Mouse (Mus musculus) lung, adult 2 months (tissue): ENCODE measurements at regions not wholly inside any gene's neighbourhood (a gene's known extent, or its start where the extent isn't known, plus 50 kb on each side); places are given as distances from the start of the nearest gene placed in this dataset.

ENCODE experiments used
- DNase-seq: peaks from one replicate; pipeline ENCODE4 v3.0.0; 2022
- H3K4me1 ChIP-seq: fragments of 200-500 bp; 2 replicates; pipeline ENCODE4 v1.6.1; 2011; ENCODE audit warnings: low read length; ENCODE audit not compliant: control insufficient read depth, insufficient read depth
- H3K4me3 ChIP-seq: fragments of 200-500 bp; replicated peaks from 2 replicates; pipeline ENCODE3; 2011; ENCODE audit warnings: low read depth, mild to moderate bottlenecking, control low read depth, low read length; ENCODE audit errors: extremely low read depth
- CTCF ChIP-seq: fragments of 200-500 bp; IDR thresholded peaks from 2 replicates; pipeline ENCODE4 v1.5.1; 2011; ENCODE audit warnings: mild to moderate bottlenecking, low read length, control low read depth; ENCODE audit not compliant: insufficient read depth
- POLR2A ChIP-seq: fragments of 200-500 bp; IDR thresholded peaks from 2 replicates; pipeline ENCODE4 v1.6.1; 2011; ENCODE audit warnings: low read depth, mild to moderate bottlenecking, control low read depth, low read length, borderline replicate concordance; ENCODE audit errors: extremely low read depth
- WGBS: fragments of 180-500 bp; shearing (Covaris S2); methylation state at CpG from one replicate; pipeline ENCODE4 v1.1.7; 2018; 5-methylcytosine and 5-hydroxymethylcytosine counted together

GRCm38 (mm10) chr3:58071574-58071973 lies 223.7 kb upstream of the Pfn2 start:
- Histone ChIP-seq H3K4me1 (no peaks in the 10 kb centered on the region), H3K4me3 (no peak overlapping the region)
- no peak for TF ChIP-seq POLR2A
- DNase-seq, result no peak
- 45% methylated on average over 3 of the region's 3 CpGs for WGBS

GRCm38 (mm10) chr3:58072230-58072839 lies 224.5 kb upstream of the Pfn2 start:
- Histone ChIP-seq H3K4me1 (no peaks in the 10 kb centered on the region), H3K4me3 (no peak overlapping the region)
- TF ChIP-seq POLR2A, result no peak
- no peak for TF ChIP-seq CTCF
- DNase-seq, result no peak
- WGBS, result 81% methylated on average over 5 of the region's 5 CpGs

DNA sequence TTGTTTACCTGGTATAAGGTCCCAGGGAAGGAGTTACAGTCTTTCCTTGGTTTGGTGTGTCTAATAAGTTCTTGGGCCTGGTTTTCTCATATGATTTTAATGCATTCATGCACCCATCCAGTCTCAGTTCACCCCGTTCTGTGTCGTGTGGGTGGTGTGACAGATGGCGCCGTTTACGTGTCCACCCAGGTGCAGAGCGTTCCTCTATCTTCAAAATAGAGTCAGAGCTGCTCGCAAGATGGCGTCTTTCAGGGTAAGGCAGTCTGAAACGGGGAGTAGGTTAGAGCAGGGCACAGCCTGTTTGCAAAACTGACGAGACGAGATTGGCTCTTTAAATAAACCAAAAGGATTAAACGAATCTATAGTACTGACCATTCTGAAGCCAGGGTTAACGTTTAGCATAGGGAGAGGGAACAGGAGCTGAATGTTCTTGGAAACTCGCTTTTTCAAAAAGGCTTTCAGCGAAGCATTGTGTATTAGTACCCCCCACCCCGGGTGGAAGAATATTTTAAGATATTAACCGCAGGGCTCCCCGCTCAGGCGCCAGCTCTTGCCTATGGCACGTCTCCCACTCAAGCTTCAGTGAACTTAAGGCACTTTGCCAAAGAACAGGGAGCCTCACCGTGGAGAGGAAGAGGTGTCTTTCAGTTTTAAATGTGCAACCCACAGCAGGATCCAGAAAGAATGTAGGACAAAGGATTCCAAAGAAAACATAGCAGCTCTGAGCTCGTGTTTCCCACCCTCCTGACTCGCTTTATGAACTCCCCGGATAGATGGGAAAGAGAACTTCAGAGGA lies 241.7 kb upstream of the Pfn2 start:
- TF ChIP-seq POLR2A (no peak), CTCF (no peak)
- Histone ChIP-seq H3K4me3 (no peak overlapping the region), H3K4me1 (no peaks in the 10 kb centered on the region)
- 78% methylated on average over 24 of the region's 24 CpGs for WGBS
- no peak for DNase-seq

DNA sequence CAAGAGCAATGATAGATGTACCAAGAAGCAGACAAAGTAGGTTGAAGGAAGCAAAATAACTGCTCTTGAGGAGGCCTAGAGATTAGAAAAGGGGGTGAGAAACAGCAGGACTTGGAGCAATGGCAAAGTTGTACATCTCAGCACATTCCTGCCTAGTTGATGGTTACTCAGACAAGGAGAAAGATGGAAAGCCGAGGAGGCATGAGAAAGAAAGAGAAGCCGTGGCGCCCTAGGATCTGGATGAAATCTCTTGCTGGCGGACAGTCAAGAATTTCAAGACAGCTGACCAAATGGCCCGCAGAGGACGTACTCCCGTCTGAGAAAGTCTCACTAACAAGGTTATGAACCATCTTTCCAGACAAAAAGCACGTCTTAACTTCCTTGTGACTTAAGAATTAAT lies 242.5 kb upstream of the Pfn2 start:
- Histone ChIP-seq H3K4me1 (no peaks in the 10 kb centered on the region), H3K4me3 (no peak overlapping the region)
- no peak for DNase-seq
- TF ChIP-seq CTCF, result no peak
- TF ChIP-seq POLR2A, result no peak
- WGBS, result 75% methylated on average over 8 of the region's 8 CpGs

- DNase-seq, result no peak
- no peaks in the 10 kb centered on the region for H3K4me1 ChIP-seq
- TF ChIP-seq CTCF (no peak), POLR2A (no peak)
- WGBS, result 72% methylated on average over 6 of the region's 6 CpGs
- no peak overlapping the region for H3K4me3 ChIP-seq
These were observed 243.7 kb upstream of the Pfn2 start for GRCm38 (mm10) chr3:58091466-58092176.

DNA sequence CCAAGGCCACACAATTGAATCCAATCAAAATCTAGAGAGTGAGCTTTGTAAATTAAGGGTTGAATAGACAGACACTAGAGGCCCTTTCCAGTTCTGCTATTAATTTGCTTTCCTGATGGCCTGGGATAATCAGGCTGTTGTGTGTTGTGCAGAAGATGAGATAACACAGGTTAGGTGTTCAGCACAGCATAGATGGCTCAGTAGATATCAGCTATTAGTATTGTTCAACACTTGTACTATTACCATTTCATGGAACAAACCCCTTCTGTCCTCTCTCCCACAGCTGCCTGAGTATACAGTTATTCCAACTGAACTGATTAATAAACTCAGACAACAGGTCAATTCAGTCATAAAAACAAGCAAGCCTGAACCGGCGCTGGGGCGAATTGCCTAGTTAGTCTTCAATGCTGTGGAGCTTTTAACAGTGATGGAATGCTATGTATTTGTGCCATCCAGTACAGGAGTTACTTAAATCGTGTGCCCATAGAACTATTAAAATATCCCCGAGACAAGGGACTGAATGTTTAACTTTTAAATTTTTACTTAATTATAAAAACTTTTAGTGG lies 263.1 kb upstream of the Pfn2 start:
- Histone ChIP-seq H3K4me1 (no peaks in the 10 kb centered on the region), H3K4me3 (no peak overlapping the region)
- WGBS, result 90% methylated on average over 5 of the region's 5 CpGs
- DNase-seq, result no peak
- no peak for TF ChIP-seq POLR2A
- TF ChIP-seq CTCF, result no peak

GRCm38 (mm10) chr3:58112431-58112856 lies 264.6 kb upstream of the Pfn2 start:
- 49% methylated on average over 7 of the region's 7 CpGs for WGBS
- DNase-seq, result no peak
- H3K4me3 ChIP-seq, result no peak overlapping the region
- no peak for TF ChIP-seq CTCF
- no peak for TF ChIP-seq POLR2A
- H3K4me1 ChIP-seq, result no peaks in the 10 kb centered on the region

GRCm38 (mm10) chr3:58113941-58114340 lies 266.1 kb upstream of the Pfn2 start:
- TF ChIP-seq POLR2A (no peak), CTCF (no peak)
- DNase-seq, result no peak
- WGBS, result 95% methylated on average over 7 of the region's 7 CpGs
- no peak overlapping the region for H3K4me3 ChIP-seq
- H3K4me1 ChIP-seq, result no peaks in the 10 kb centered on the region

DNA sequence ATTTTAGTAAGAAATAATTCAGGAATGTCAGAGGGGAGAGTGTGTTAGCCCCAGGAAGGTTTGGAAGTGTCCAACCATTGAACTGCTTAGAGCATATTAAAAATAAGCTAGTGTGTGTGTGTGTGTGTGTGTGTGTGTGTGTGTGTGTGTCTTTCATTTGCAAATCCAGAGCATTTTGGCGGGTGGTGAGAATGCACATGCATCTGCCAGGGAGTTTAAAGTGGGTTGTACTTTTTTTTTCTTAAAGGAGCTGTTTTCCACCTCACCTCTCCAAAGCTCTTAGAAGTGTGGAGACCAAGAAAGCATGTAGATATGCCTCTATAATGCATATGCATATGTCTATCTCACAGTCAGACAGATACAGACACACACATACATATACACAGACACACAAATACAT lies 267.6 kb upstream of the Pfn2 start:
- WGBS, result 58% methylated on average over 1 of the region's 1 CpGs
- Histone ChIP-seq H3K4me1 (no peaks in the 10 kb centered on the region), H3K4me3 (no peak overlapping the region)
- TF ChIP-seq CTCF (no peak), POLR2A (no peak)
- DNase-seq, result no peak
